Mouse (Mus musculus) intestine, embryonic 15.5 days (tissue): ENCODE data around the gene Arhgef16. TPM values are rescaled to one million over a fixed set of nuclear protein-coding genes. Genes with fewer than 3 reads are reported as not detected.

ENCODE experiments used
- ATAC-seq: fragments of 200-750 bp; cut with Nextera tagmentation; 2 replicates; pipeline ENCODE4 v1.8.0; 2017; ENCODE audit warnings: moderate TSS enrichment, moderate library complexity
- H3K27ac ChIP-seq: fragments of 300-500 bp; sonication (generic); 2 replicates; pipeline ENCODE4 v1.5.1; 2015; ENCODE audit warnings: mild to moderate bottlenecking, inconsistent platforms
- H3K27me3 ChIP-seq: fragments of 300-500 bp; sonication (generic); replicated peaks from 2 replicates; pipeline ENCODE4 v1.6.1; 2015; ENCODE audit warnings: inconsistent platforms
- H3K36me3 ChIP-seq: fragments of 300-500 bp; sonication (generic); 2 replicates; pipeline ENCODE4 v1.6.1; 2015; ENCODE audit warnings: inconsistent platforms
- H3K4me1 ChIP-seq: fragments of 300-500 bp; sonication (generic); replicated peaks from 2 replicates; pipeline ENCODE4 v1.6.1; 2015; ENCODE audit warnings: inconsistent platforms
- H3K4me2 ChIP-seq: fragments of 300-500 bp; sonication (generic); replicated peaks from 2 replicates; pipeline ENCODE4 v1.6.1; 2015; ENCODE audit warnings: mild to moderate bottlenecking, inconsistent platforms
- H3K4me3 ChIP-seq: fragments of 300-500 bp; sonication (generic); replicated peaks from 2 replicates; pipeline ENCODE4 v1.5.1; 2015; ENCODE audit warnings: inconsistent platforms
- H3K9ac ChIP-seq: fragments of 300-500 bp; sonication (generic); 2 replicates; pipeline ENCODE4 v1.6.1; 2015; ENCODE audit warnings: inconsistent platforms
- H3K9me3 ChIP-seq: fragments of 300-500 bp; sonication (generic); 2 replicates; pipeline ENCODE4 v1.6.1; 2016; ENCODE audit warnings: inconsistent platforms
- WGBS: fragments of 180-500 bp; shearing (Covaris S2); methylation state at CpG from one replicate; pipeline ENCODE4 v1.1.7; 2015; 5-methylcytosine and 5-hydroxymethylcytosine counted together
- polyA plus RNA-seq: library from polyadenylated mRNA; unstranded; fragments of >200 nt; fragmentation: Nextera tagmentation; extraction: Ambion mirVana; gene quantifications from 2 replicates; pipeline ENCODE4 v1.2.1, GENCODE M21; 2015

Gene Arhgef16
- polyA plus RNA-seq, 1 experiment from 2014 or later, result 50.3 TPM

GRCm38 (mm10) chr4:154325410-154325809, 23.9 kb upstream of the Arhgef16 start:
- no peak for ATAC-seq
- Histone ChIP-seq H3K4me2 (no peak overlapping the region), H3K4me1 (peaks cover 6% of the 10 kb centered on the region; the same call in 1 of the 2 replicates)

GRCm38 (mm10) chr4:154313622-154313967, 12.1 kb upstream of the Arhgef16 start:
- H3K27me3 ChIP-seq, result no peaks in the 10 kb centered on the region
- WGBS, result 76% methylated on average over 11 of the region's 11 CpGs
- no peak overlapping the region for H3K9ac ChIP-seq
- H3K4me3 ChIP-seq, result no peak overlapping the region
- H3K9me3 ChIP-seq, result no peaks in the 10 kb centered on the region
- H3K27ac ChIP-seq, result no peak overlapping the region
- no peaks in the 10 kb centered on the region for H3K4me1 ChIP-seq
- ATAC-seq, result no peak
- H3K4me2 ChIP-seq, result no peak overlapping the region
- no peaks in the 10 kb centered on the region for H3K36me3 ChIP-seq

More at GRCm38 (mm10) chr4:154325410-154325809, 23.9 kb upstream of the Arhgef16 start:
- 54% methylated on average over 4 of the region's 4 CpGs for WGBS
- H3K27ac ChIP-seq, result no peak overlapping the region
- H3K9me3 ChIP-seq, result no peaks in the 10 kb centered on the region
- no peak overlapping the region for H3K9ac ChIP-seq
- 0 out of 2 replicates have a peak, but pooled peaks cover 5% of the 10 kb centered on the region for H3K27me3 ChIP-seq
- no peaks in the 10 kb centered on the region for H3K36me3 ChIP-seq
- no peak overlapping the region for H3K4me3 ChIP-seq

GRCm38 (mm10) chr4:154312935-154313621, 11.6 kb upstream of the Arhgef16 start:
- Histone ChIP-seq H3K4me2 (no peak overlapping the region), H3K9ac (no peak overlapping the region), H3K36me3 (no peaks in the 10 kb centered on the region), H3K9me3 (no peaks in the 10 kb centered on the region), H3K27me3 (no peaks in the 10 kb centered on the region), H3K4me1 (no peaks in the 10 kb centered on the region), H3K4me3 (no peak overlapping the region), H3K27ac (no peak overlapping the region)
- ATAC-seq, result no peak
- WGBS, result 59% methylated on average over 4 of the region's 4 CpGs

GRCm38 (mm10) chr4:154312143-154312812, 10.8 kb upstream of the Arhgef16 start:
- no peaks in the 10 kb centered on the region for H3K9me3 ChIP-seq
- ATAC-seq, result no peak

GRCm38 (mm10) chr4:154310576-154311262, 9.2 kb upstream of the Arhgef16 start:
- ATAC-seq, result no peak
- H3K9me3 ChIP-seq, result no peaks in the 10 kb centered on the region
- H3K27ac ChIP-seq, result no peak overlapping the region
- no peak overlapping the region for H3K4me3 ChIP-seq
- H3K4me1 ChIP-seq, result no peaks in the 10 kb centered on the region
- no peak overlapping the region for H3K9ac ChIP-seq
- no peak overlapping the region for H3K4me2 ChIP-seq
- no peaks in the 10 kb centered on the region for H3K36me3 ChIP-seq
- H3K27me3 ChIP-seq, result no peaks in the 10 kb centered on the region
- WGBS, result 73% methylated on average over 9 of the region's 9 CpGs

More at GRCm38 (mm10) chr4:154312143-154312812, 10.8 kb upstream of the Arhgef16 start:
- 89% methylated on average over 2 of the region's 2 CpGs for WGBS
- H3K4me2 ChIP-seq, result no peak overlapping the region
- no peak overlapping the region for H3K4me3 ChIP-seq
- H3K4me1 ChIP-seq, result no peaks in the 10 kb centered on the region
- H3K27ac ChIP-seq, result no peak overlapping the region
- H3K9ac ChIP-seq, result no peak overlapping the region
- H3K27me3 ChIP-seq, result no peaks in the 10 kb centered on the region
- no peaks in the 10 kb centered on the region for H3K36me3 ChIP-seq

GRCm38 (mm10) chr4:154309131-154309530, 7.7 kb upstream of the Arhgef16 start:
- H3K4me1 ChIP-seq, result no peaks in the 10 kb centered on the region
- H3K9me3 ChIP-seq, result no peaks in the 10 kb centered on the region
- H3K9ac ChIP-seq, result no peak overlapping the region
- no peak overlapping the region for H3K4me3 ChIP-seq
- no peaks in the 10 kb centered on the region for H3K36me3 ChIP-seq
- ATAC-seq, result no peak
- H3K27me3 ChIP-seq, result no peaks in the 10 kb centered on the region
- no peak overlapping the region for H3K4me2 ChIP-seq
- 77% methylated on average over 2 of the region's 2 CpGs for WGBS
- no peak overlapping the region for H3K27ac ChIP-seq

GRCm38 (mm10) chr4:154299541-154300271, 1.8 kb downstream of the Arhgef16 start:
- Histone ChIP-seq H3K9ac (peak overlapping the region; percentile 52), H3K27me3 (peaks cover 21% of the 10 kb centered on the region), H3K4me1 (peaks cover 4% of the 10 kb centered on the region; the same call in 1 of the 2 replicates), H3K9me3 (no peaks in the 10 kb centered on the region), H3K27ac (peak overlapping the region; percentile 93), H3K4me3 (peak overlapping the region; percentile 56), H3K4me2 (peak overlapping the region; percentile 81), H3K36me3 (no peaks in the 10 kb centered on the region)
- ATAC-seq, result peak; percentile 88
- WGBS, result under 1% methylated on average over 60 of the region's 66 CpGs

GRCm38 (mm10) chr4:154297761-154298160, 3.7 kb downstream of the Arhgef16 start:
- ATAC-seq, result peak; percentile 53
- Histone ChIP-seq H3K27me3 (peaks cover 21% of the 10 kb centered on the region), H3K4me2 (peak overlapping the region; percentile 81), H3K4me1 (peaks cover 20% of the 10 kb centered on the region), H3K36me3 (no peaks in the 10 kb centered on the region), H3K27ac (peak overlapping the region; percentile 57), H3K9ac (peak overlapping the region; percentile 26; the same call in 1 of the 2 replicates), H3K4me3 (peak overlapping the region; percentile 16), H3K9me3 (no peaks in the 10 kb centered on the region)
- 21% methylated on average over 9 of the region's 9 CpGs for WGBS

- Histone ChIP-seq H3K4me3 (no peak overlapping the region), H3K36me3 (no peaks in the 10 kb centered on the region), H3K9me3 (no peaks in the 10 kb centered on the region), H3K9ac (no peak overlapping the region), H3K4me2 (peak overlapping the region; percentile 45), H3K27ac (peak overlapping the region; percentile 84), H3K4me1 (peaks cover 17% of the 10 kb centered on the region), H3K27me3 (peaks cover under 1% of the 10 kb centered on the region; the same call in 1 of the 2 replicates)
- 17% methylated on average over 8 of the region's 8 CpGs for WGBS
- peak; percentile 88 for ATAC-seq
These were observed 7.2 kb downstream of the Arhgef16 start for GRCm38 (mm10) chr4:154294262-154294731.

GRCm38 (mm10) chr4:154293735-154294201, 7.7 kb downstream of the Arhgef16 start:
- no peak overlapping the region for H3K9ac ChIP-seq
- 25% methylated on average over 4 of the region's 4 CpGs for WGBS
- H3K27me3 ChIP-seq, result no peaks in the 10 kb centered on the region
- H3K27ac ChIP-seq, result peak overlapping the region; percentile 84
- H3K4me1 ChIP-seq, result peaks cover 17% of the 10 kb centered on the region
- peak; percentile 37 for ATAC-seq
- H3K4me2 ChIP-seq, result peak overlapping the region; percentile 45
- no peak overlapping the region for H3K4me3 ChIP-seq
- H3K36me3 ChIP-seq, result no peaks in the 10 kb centered on the region
- H3K9me3 ChIP-seq, result no peaks in the 10 kb centered on the region

GRCm38 (mm10) chr4:154283671-154284070, 17.8 kb downstream of the Arhgef16 start:
- Histone ChIP-seq H3K27ac (no peak overlapping the region), H3K9me3 (no peaks in the 10 kb centered on the region), H3K36me3 (0 out of 2 replicates have a peak, but pooled peaks cover 3% of the 10 kb centered on the region), H3K27me3 (no peaks in the 10 kb centered on the region), H3K4me1 (no peaks in the 10 kb centered on the region), H3K9ac (no peak overlapping the region), H3K4me2 (no peak overlapping the region), H3K4me3 (no peak overlapping the region)
- WGBS, result 71% methylated on average over 7 of the region's 7 CpGs
- no peak for ATAC-seq
